Mouse (Mus musculus) gastrocnemius, postnatal 36 days (tissue): Measurements from ENCODE around the gene Ncoa7. TPM values are rescaled to one million over a fixed set of nuclear protein-coding genes. Genes with fewer than 3 reads are reported as not detected.

ENCODE experiments used
- DNase-seq, 2 experiments: peaks; one replicate each; pipeline ENCODE4 v3.0.0; 2022
- intact Hi-C: fragments of 180-260 bp; cut with DNase I; formaldehyde crosslinking; loops from one replicate; pipeline ENCODE4 v1.15.1; 2025
- total RNA-seq, 2 experiments: library from RNA; stranded (reverse); gene quantifications; 2 replicates each; pipeline ENCODE4 v1.2.3; 2021

Gene Ncoa7
- total RNA-seq, 2 experiments from 2014 or later: 2.1 to 2.5 TPM

GRCm38 (mm10) chr10:30752485-30752884, 50.6 kb downstream of the Ncoa7 start:
- intact Hi-C loops: no loop called here
- no peak for DNase-seq

DNA sequence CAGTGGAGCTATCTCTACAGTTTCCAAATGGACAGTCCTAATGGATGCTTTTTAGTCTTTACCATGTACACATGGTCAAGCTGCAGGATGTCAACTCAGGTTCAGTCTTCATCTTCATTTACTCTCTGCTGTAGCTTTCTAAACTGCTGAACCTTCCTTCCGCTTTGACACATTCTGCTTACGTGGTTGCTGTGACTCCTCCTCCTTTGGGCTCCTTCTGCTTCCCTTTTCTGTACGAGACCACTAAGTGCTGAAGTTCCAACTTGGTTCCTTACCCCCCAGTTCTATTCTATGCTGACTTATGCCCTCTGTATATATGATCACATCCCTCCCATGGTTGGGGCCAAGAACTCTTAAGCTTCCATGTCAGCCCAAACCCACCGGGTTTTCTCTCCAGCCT, 51.5 kb downstream of the Ncoa7 start:
- DNase-seq: no peak
- intact Hi-C loops: no loop called here

DNA sequence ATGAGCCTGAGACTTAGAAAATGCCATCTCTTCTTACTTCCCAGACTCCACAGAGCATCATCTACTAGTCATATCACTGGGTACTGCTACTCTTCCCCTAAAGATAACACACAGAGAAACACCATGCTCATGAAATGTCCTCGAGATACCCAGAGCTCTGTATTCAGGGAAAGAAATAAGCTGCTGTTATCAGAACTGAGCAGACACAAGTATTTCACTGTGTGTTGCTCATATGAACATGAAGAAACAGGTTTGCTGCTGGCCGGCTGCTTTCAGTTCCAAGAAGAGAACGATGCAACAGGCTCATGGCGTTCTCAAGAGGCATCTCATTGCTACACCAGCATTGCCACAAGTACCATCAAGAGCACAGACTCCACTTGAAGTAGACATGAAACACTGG, 53.3 kb downstream of the Ncoa7 start:
- no peak for DNase-seq
- intact Hi-C loops: no loop called here

- intact Hi-C loops: no loop called here
- no peak for DNase-seq
Measured at GRCm38 (mm10) chr10:30745238-30745974, 57.7 kb downstream of the Ncoa7 start.

GRCm38 (mm10) chr10:30743275-30743674, 59.9 kb downstream of the Ncoa7 start:
- intact Hi-C loops: no loop called here
- no peak for DNase-seq

DNA sequence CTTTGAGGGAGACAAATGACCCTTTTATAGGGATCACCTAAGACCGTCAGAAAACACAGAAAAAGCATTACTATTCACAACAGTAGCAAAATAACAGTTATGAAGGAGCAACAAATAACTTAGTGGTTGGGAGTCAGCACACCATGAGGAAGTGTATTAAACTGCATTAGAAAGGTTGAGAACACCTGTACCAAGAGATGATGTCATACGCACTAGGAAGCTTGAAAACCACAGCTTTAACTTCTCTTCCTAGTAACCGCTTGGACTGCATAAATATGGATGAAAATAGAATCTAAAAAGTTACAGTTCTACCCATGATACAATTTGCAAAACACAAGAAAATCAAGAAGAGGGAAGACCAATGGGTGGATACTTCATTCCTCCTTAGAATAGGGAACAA, 64.7 kb downstream of the Ncoa7 start:
- DNase-seq: no peak
- intact Hi-C loops: no loop called here

DNA sequence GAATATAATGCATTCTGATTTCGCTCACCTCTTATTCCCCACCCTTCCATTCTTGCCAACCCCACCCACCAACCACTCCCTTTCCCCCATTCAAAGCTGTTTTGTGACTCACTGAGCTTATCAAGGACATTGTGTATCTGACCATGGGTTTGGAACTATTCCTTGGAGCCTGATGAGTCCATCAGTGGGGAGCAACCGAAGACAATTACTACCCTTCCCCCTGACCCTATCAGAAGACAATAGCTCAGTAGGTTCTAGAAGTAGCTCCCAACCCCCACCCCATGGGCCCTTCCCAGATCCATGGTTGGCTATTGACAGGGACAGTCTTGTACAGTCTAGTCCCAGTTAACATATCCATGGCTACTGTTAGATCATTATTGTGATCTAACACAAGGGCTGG, 65.8 kb downstream of the Ncoa7 start:
- intact Hi-C loops: no loop called here
- no peak for DNase-seq

GRCm38 (mm10) chr10:30733148-30733785, 69.9 kb downstream of the Ncoa7 start:
- no peak for DNase-seq
- intact Hi-C loops: no loop called here

DNA sequence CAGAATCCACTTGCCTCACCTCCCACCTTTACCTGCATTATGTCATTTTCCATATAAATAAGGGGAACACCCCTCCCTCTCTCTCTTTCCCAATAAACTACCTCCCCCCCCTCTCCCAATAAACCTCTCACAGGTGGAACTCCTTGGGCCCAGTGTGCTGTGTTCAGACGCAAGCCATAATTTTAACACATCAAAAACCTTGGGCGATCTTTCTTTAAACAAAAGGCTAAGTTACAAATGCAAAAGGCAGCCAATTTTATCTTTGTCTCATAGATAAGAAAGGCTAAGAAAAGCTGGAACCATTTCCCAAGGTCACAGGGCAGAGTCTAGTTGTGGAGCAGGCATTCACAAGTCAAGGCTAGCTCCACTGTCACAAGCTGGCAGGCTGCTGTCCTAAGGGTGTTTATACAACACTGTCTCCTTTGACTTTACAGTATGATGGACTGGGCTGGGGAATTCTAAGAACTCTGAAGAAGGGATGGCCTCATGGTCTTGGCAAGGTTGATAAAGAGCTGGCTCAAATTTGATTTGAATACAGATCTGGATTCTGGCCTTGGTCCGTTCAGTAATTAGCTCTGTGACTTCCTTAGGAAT, 71.7 kb downstream of the Ncoa7 start:
- intact Hi-C loops: no loop called here
- no peak for DNase-seq

- no peak for DNase-seq
- intact Hi-C loops: no loop called here
Measured at GRCm38 (mm10) chr10:30730791-30731190, 72.3 kb downstream of the Ncoa7 start.

DNA sequence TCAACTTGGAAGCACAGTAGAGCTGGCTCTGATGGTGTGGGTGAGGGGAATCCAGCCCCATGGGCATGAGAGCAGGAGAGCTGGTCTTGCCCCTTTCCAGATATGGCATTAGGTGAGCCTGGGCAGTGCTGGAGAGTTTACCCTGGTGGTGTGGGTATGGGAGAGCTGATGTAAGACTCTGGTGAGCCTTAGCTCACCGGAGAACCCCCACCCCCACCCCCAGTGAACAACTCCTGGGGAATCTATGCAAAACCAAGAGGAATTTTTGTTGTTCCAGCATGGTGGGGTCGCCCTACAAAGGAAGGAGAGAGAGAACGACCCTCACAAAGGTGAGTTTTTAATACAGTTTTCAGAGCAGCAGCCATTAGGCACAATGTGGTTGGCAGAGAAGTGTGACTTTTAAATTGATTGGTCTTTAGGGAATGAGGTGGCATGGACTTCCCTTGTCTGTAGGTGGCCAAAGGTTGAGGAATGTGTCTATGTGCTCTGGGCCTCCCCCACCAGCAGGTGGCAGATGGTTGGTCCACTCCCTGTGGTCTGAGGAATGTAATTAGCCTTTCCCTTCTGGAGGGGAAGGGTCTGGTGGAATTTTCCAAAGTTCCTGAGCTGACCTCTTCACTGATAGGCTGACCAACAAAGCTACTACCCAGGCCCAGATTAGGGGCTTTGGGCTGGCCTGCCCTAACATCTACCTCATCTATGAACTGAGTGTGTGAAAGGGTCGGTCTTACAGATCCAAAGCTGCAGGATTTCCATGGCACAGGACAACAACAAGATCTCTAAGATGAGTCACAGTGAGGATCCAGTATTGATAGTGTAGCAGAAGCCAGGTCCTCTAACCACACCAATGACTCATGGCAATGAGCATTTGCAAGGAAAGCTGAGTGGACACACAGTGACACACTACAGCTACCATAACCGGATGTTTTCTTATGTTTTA, 73.7 kb downstream of the Ncoa7 start:
- intact Hi-C loops: no loop called here
- DNase-seq: no peak

GRCm38 (mm10) chr10:30723014-30723413, 80.1 kb downstream of the Ncoa7 start:
- intact Hi-C loops: no loop called here
- DNase-seq: no peak

GRCm38 (mm10) chr10:30720556-30720955, 82.6 kb downstream of the Ncoa7 start:
- intact Hi-C loops: no loop called here
- no peak for DNase-seq

DNA sequence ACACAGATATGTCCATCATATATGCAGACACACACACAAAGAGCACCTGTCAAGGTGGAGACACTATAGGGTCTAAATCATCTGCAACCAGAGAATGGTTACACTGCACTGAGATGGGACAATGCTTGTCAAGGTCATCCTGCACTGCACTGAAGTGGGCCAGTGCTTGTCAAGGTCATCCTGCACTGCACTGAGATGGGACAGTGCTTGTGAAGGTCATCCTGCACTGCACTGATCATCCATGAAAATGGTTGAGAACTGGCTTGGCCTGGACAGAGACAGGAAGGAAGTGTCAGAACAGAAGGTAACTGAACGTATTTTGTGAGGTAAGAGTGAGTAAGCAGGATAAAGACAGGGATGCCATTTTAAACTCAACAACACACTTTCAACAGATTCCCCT, 83.2 kb downstream of the Ncoa7 start:
- no peak for DNase-seq
- intact Hi-C loops: loop anchor here (5.0 kb wide), 1 partner anchor 98 kb away; no protein-coding TSS in a partner anchor

DNA sequence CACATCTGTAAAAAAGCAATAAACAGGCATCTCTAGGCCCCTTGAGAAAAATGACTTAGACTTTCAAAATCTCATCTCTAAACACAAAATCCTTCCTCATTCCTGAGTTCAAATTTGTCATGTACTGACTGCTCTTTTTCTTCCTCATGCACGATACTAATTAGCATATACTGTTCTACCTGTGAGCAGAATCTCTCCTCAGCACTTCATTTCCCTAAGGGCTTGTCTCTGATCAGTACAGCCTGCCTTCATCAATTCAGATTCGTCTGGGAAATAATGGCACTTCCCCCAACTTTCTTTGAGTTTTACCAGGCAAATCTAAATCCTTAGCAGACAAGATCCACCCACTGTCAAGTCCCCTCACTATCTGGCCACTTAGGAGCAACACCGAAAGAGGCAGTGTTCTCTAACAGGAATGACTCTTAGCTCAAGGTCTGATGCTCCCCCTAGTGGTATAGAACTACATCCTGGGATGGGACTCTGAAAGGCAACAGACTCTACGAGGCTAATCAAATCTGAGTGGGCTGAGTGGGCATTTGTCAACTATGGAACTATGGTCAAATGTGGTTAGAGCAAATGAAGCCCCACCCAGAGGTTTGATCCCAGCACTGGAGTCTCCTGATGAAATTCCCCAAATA, 84.3 kb downstream of the Ncoa7 start:
- peak in 1 of 2 experiments; percentile 6 for DNase-seq
- intact Hi-C loops: loop anchor here (5.0 kb wide), 1 partner anchor 97 kb away; no protein-coding TSS in a partner anchor

DNA sequence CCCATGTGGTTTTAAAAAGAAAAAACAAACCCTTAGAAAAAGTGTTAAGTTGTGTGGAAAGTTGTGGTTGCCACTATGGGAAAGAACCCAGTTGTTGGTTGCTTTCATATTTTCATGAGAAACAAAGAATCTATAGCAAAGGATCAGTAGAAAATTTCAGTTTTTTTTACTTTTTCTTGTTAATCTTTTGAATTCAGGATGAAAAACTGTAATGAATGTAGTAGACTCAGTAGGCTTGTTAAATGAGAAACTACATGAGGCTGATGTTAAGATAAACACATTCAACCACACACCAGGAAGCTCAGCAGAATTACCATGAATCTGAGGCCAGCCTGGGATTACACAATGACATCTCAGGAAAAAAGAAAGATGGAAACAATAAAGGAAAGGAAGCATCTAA, 87.0 kb downstream of the Ncoa7 start:
- intact Hi-C loops: loop anchor here (5.0 kb wide), 1 partner anchor 94 kb away; no protein-coding TSS in a partner anchor
- no peak for DNase-seq

DNA sequence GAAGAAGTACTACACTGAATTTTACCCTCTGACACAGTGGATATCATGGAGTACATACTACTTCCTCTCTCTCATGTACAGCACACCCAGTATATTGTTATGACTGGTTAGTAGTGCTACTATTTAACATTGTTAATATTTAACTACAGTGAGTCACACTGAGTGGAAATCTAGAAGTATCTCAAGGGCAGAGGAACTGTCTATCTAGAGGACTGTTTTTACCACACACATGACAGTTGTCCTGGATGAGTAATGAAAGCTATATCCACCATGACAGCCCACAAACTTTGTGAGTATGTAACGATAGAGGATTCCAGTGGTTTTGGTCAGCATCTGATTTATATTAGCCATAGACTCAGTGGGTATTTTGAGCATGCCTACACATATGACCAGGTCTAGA, 90.6 kb downstream of the Ncoa7 start:
- DNase-seq: no peak
- intact Hi-C loops: no loop called here

GRCm38 (mm10) chr10:30709846-30710403, 93.2 kb downstream of the Ncoa7 start:
- DNase-seq: no peak
- intact Hi-C loops: no loop called here

DNA sequence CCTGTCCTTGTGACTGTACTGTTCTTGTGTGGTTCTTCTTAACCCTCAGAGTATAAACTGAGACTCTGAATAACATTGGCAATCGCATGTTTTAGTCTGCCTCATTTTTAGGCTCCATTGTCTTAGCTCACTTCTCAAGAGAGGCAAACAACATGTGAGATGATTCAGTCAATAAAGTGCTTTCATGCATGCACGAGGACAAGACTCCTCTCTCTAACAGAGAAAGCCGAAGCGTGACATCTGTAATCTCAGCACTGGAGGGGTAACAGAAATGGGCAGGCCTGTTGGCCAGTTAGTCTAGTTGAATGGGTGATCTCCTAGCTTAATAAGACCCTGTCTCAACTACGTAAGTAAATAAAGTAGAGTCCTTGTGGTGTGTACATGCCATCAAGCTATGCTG, 95.1 kb downstream of the Ncoa7 start:
- DNase-seq: no peak
- intact Hi-C loops: no loop called here

DNA sequence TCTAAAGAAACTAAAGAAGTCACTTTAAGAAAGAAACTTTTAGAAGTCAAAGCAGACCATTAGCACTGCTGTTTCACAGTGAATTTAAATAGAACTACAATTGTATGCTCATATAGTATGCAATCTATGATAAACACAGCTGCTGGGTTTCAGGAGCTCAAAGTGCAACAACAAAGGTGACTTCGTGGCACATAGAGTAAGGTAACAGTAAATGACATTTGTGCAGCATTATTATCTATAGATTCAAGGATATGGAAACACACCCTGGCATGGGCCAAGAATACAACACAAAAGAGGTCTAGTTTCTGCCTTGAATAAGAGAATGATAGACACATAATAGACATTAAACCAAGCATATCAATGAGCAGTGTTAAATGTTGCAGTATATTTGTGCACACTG, 100.5 kb downstream of the Ncoa7 start:
- DNase-seq: no peak
- intact Hi-C loops: no loop called here
